Mouse (Mus musculus) hematopoietic stem cell, adult 5-6 weeks (primary cell): Measurements from ENCODE around the gene Krtcap3. TPM values are rescaled to one million over a fixed set of nuclear protein-coding genes. Genes with fewer than 3 reads are reported as not detected.

Source experiments
- ATAC-seq, 2 experiments: fragments of 125-278 bp in 1 of 2; replicated peaks in 1 of 2; 2 replicates each; pipeline ENCODE4 v1.8.0; 2016 to 2017; ENCODE audit warnings: inconsistent platforms in 2 of 2, mild to moderate bottlenecking in 2 of 2, moderate number of reproducible peaks in 2 of 2, low read depth in 1 of 2, moderate TSS enrichment in 1 of 2; ENCODE audit not compliant: low FRiP score in 2 of 2, poor library complexity in 2 of 2, severe bottlenecking in 2 of 2, insufficient read depth in 1 of 2, low TSS enrichment in 1 of 2
- total RNA-seq: library from RNA; stranded (forward); fragments of 172-1452, 232-1000 nt; gene quantifications from 2 replicates; pipeline ENCODE4 v1.2.3, GENCODE M21; 2017

Krtcap3 gene
- total RNA-seq, 1 experiment from 2014 or later: 2.3 TPM

DNA sequence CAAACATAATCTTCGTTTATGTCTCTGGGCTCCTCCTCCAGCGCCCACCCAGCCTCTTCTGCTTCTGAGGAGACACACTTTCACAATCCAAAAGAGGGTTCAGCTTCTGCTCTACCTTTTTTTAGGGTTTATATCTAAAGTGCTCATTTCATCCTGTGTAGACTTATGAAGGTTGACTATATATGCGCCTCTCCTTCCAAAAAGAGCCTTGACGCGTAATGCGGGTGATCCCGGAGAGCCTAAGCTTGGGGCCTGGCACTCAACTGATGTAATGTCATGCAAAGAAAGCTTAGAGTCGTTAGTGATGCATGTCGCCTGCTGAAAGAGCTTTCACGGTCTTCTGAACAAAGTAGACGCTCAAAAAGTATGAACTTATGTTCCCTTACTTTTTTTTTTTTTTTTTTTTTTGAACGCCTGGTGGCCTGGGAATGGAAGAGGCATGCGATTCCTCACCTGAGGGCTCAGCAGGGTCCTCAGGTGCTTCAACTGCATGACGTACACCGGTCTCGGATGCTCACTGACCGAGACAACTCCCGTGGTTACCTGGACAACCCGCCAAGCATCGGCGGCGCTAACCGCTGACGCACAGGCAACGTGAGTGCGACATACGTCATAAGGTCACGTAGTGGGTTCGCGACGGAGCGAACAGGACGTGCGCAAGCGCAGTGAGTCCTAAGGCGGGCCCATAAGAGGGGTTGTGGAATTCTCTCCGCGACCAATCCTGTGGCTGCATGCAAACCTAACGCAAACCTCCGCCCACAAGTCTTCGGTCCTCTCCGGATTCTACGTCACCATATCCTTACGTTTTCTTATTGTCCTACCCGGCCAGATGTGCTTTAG is 39.2 kb downstream of the Krtcap3 start, which contains the start of gene Ift172:
Gene Ift172, minus strand, starts transcription at position 596 of the 840 bp plus-strand sequence.
- peak; percentile 92 to 96 for ATAC-seq

DNA sequence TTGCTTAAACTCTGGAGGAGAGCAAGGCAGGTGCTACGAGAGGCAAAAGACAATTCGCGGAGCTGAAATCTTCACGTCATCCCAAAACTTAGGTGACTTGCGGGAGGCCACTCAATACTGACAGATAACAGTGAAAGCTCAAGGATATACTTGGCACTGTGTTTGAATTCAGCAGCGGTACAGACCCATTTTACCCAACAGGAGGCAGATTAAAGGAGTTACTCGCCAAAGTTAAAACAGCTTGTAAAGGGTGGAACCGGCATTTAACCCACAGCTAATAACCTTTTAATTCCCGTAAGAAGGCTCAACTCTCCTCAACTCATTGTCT is 39.8 kb downstream of the Krtcap3 start:
- no peak for ATAC-seq

DNA sequence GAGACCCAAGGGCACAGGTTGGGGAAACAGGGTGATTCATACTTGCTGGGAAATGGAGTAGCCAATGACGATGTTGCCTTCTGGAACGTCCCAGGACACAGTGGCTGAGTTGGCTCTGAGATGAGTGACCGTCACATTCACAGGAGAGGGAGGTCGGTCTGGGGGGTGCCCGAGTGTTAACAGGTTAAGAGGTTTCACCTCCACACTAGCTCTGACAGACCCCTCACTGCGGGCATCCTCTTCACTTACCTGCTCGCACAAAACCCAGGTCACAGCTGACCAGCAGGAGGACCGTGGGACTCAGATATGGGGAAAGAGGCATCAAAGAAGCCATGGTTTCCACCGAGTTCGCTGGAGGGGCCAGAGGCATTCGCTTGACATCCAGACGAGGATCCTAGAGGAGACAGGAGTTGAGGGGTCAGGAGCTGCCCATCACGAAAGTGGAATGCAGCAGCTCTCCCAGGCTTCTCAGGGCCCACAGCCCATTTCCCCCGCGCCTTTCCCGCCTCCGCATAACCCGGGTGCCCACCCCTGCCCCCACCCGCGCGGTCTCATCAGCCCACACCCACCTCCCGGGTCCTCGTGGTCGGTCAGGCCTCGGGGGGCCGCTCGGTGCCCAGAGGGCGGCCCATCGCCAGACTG is 43.6 kb downstream of the Krtcap3 start:
- ATAC-seq: no peak

DNA sequence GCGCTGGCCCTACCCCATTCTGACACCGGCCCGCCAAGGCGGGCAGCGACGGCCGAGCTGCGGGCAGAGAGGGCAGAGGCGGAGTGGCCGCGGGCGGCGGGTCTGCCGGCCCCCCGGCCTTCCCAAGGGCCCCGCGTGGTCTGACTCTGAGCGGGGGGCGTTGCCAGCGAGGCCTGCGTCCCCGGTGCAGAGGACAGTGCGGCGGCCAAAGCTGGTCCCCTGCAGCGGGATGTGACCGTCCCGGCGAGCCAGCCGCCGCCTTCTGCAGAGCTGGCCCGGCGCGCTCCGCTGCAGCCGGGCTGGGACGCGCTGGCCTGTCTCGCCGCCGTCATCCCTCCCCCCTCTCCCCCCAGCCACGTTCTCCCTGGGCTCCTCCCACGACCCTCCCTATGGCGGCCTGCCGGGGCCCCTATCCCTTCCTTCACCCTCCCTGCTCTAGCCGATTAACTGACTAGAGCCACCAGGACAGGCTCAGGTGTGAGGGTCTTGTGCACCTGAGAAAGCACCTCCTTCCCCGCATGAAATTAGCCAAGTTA is 44.2 kb downstream of the Krtcap3 start, which contains the start of gene Fndc4:
Gene Fndc4, minus strand, starts transcription at position 475 of the 536 bp plus-strand sequence.
- ATAC-seq: no peak

DNA sequence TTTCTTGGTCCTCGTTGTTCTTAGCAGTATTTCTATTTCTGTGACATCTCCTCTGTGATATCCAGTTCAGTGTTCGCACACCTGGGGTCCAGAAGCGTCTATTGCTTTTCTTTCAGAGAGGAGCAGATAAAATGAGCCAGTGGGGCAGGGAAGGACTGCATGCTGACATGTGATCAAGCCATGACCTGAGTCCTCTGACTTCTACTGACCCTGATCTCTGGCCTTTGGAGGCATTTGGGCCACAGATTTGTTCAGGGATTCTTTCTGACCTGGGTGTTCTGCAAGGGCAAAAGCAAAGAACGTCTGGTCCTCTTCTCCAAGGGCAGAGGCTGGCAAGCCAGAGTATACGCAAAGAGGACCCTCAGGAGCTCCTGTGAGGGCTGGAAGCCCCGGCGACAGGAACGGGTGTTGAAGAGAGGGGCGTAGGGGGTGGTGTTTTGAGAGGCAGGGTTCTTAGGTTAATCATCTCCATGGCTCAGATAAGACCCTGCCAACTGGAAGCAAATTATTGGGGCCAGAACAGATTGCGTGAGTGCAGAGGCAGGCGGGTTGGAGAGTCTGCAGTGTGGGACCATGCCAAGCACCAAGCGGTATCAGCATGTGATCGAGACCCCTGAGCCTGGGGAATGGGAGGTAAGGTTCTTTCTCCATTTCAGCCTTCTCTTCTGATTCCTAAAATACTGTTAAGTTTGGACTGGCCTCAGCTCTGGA is 45.7 kb downstream of the Krtcap3 start, which contains the start of gene Gckr:
Gene Gckr, plus strand, starts transcription at position 397 of the 711 bp plus-strand sequence.
- no peak for ATAC-seq

DNA sequence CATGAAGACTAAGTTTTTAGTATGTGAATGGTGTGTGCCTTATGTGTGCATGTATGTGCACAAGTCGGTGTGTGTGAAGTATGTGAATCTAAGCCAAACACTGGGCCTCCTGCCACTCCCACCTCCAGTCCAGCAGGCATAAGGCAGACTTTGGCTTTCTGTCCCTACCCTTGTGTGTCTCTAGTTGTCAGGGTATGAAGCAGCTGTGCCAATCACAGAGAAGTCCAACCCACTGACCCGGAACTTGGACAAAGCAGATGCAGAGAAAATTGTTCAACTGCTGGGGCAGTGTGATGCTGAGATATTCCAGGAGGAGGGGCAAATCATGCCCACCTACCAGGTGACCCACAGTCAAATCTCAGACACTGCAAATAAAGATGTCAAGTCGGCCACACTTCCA is 46.5 kb downstream of the Krtcap3 start:
- ATAC-seq: no peak

DNA sequence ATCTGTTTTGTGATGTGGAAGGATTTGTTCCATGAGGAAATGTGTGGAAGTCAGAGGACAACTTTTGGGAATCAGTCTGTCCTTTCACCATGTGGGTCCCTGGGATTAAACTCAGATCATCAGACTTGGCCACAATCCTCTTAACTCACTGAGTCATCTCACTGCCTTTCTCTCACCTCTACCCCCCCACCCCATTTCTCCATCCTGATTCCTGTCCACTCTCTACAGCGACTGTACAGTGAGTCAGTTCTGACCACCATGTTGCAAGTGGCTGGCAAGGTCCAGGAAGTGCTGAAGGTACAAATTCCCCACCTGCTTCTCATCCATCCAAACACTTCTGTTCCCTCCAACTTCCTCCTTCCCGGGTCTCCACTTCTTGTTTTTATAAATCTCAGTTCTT is 47.0 kb downstream of the Krtcap3 start:
- no peak for ATAC-seq

DNA sequence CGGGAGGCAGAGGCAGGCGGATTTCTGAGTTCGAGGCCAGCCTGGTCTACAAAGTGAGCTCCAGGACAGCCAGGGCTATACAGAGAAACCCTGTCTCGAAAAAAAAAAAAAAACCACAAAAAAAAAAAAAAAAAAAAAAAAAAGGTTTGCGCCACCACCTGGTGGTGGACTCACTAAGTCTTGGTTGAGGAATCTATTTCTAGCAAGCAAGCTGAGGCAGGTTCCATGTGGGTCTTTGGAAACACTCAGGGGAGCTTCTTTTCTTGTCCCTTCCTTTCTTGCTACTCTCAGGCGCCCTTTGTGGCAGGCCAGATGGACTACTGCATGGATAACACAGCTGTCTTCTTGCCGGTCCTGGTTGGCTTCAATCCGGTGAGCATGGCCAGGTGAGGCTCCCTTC is 50.4 kb downstream of the Krtcap3 start:
- ATAC-seq: no peak

Other genes starting within 250 kb of the Krtcap3 start
- 69.1 and 74.0 TPM in 2 replicates for gene Atraid, start 203.4 kb upstream of the Krtcap3 start, total RNA-seq
- gene Slc5a6, start 202.8 kb upstream of the Krtcap3 start, total RNA-seq: 5.1 and 6.7 TPM in 2 replicates
- gene Cad, start 196.9 kb upstream of the Krtcap3 start, total RNA-seq: 22.2 and 33.5 TPM in 2 replicates
- gene Dnajc5g, start 145.4 kb upstream of the Krtcap3 start, total RNA-seq: not detected in 2 replicates
- not detected in 2 replicates for gene Slc30a3, start 143.5 kb upstream of the Krtcap3 start, total RNA-seq
- not detected in 2 replicates for gene Trim54, start 135.0 kb upstream of the Krtcap3 start, total RNA-seq
- not detected in 2 replicates for gene Ucn, start 112.9 kb upstream of the Krtcap3 start, total RNA-seq
- gene Mpv17, start 97.4 kb upstream of the Krtcap3 start, total RNA-seq: 32.1 and 51.0 TPM in 2 replicates
- 1.2 TPM in 1 of 2 replicates, not detected in the other for gene Gm29609, start 71.8 kb upstream of the Krtcap3 start, total RNA-seq
- gene Gtf3c2, start 71.5 kb upstream of the Krtcap3 start, total RNA-seq: 64.3 and 83.3 TPM in 2 replicates
- gene Snx17, start 58.5 kb upstream of the Krtcap3 start, total RNA-seq: 33.8 and 37.6 TPM in 2 replicates
- gene Eif2b4, start 58.3 kb upstream of the Krtcap3 start, total RNA-seq: 11.4 and 16.0 TPM in 2 replicates
- gene Zfp513, start 49.4 kb upstream of the Krtcap3 start, total RNA-seq: 5.8 and 11.3 TPM in 2 replicates
- gene Ppm1g, start 31.0 kb upstream of the Krtcap3 start, total RNA-seq: 130 and 218 TPM in 2 replicates
- gene Nrbp1, start 10.8 kb upstream of the Krtcap3 start, total RNA-seq: 112 and 130 TPM in 2 replicates
- gene Gm9970, start 10.5 kb upstream of the Krtcap3 start, total RNA-seq: not detected in 2 replicates
- 27.6 and 67.0 TPM in 2 replicates for gene Ift172, start 39.4 kb downstream of the Krtcap3 start, total RNA-seq
- gene Fndc4, start 44.4 kb downstream of the Krtcap3 start, total RNA-seq: 1.6 and 2.6 TPM in 2 replicates
- 0.65 TPM in 1 of 2 replicates, not detected in the other for gene Gckr, start 45.8 kb downstream of the Krtcap3 start, total RNA-seq
- gene Zfp512, start 200.7 kb downstream of the Krtcap3 start, total RNA-seq: 45.8 and 85.6 TPM in 2 replicates
- gene 4930548H24Rik, start 234.0 kb downstream of the Krtcap3 start, total RNA-seq: 1.1 TPM in 1 of 2 replicates, not detected in the other
- gene Gpn1, start 243.1 kb downstream of the Krtcap3 start, total RNA-seq: 26.0 and 49.4 TPM in 2 replicates